Mouse (Mus musculus) forebrain, postnatal 0 days (tissue): Measurements from ENCODE around the gene Pigu. TPM values are rescaled to one million over a fixed set of nuclear protein-coding genes. Genes with fewer than 3 reads are reported as not detected.

Experiments used
- ATAC-seq: fragments of 200-750 bp; cut with Nextera tagmentation; 2 replicates; pipeline ENCODE4 v1.8.0; 2017; ENCODE audit warnings: mild to moderate bottlenecking, moderate library complexity
- DNase-seq: peaks from one replicate; pipeline ENCODE4 v3.0.0-alpha.2; 2015
- H3K27ac ChIP-seq: fragments of 300-500 bp; sonication (generic); 2 replicates; pipeline ENCODE4 v1.5.1; 2014; ENCODE audit warnings: low read depth, mild to moderate bottlenecking, antibody characterized with exemption, low read length, moderate library complexity, mixed read lengths
- H3K27me3 ChIP-seq: fragments of 300-500 bp; sonication (generic); 2 replicates; pipeline ENCODE4 v1.6.1; 2014; ENCODE audit warnings: mild to moderate bottlenecking, low read length, mixed read lengths; ENCODE audit not compliant: insufficient read depth
- H3K36me3 ChIP-seq: fragments of 300-500 bp; sonication (generic); 2 replicates; pipeline ENCODE4 v1.6.1; 2014; ENCODE audit warnings: mild to moderate bottlenecking, moderate library complexity; ENCODE audit not compliant: insufficient read depth
- H3K4me1 ChIP-seq: fragments of 300-500 bp; sonication (generic); 2 replicates; pipeline ENCODE4 v1.6.1; 2014; ENCODE audit warnings: antibody characterized with exemption; ENCODE audit not compliant: insufficient read depth
- H3K4me2 ChIP-seq: fragments of 300-500 bp; sonication (generic); 2 replicates; pipeline ENCODE4 v1.6.1; 2014; ENCODE audit warnings: low read depth, mild to moderate bottlenecking, moderate library complexity
- H3K4me3 ChIP-seq: fragments of 300-500 bp; sonication (generic); 2 replicates; pipeline ENCODE4 v1.5.1; 2014; ENCODE audit warnings: low read depth, low read length, mixed read lengths
- H3K9ac ChIP-seq: fragments of 300-500 bp; sonication (generic); 2 replicates; pipeline ENCODE4 v1.6.1; 2014; ENCODE audit warnings: mild to moderate bottlenecking
- H3K9me3 ChIP-seq: fragments of 300-500 bp; sonication (generic); 2 replicates; pipeline ENCODE4 v1.6.1; 2016; ENCODE audit warnings: low read length
- CTCF ChIP-seq: sonication (generic); IDR thresholded peaks from 2 replicates; pipeline ENCODE4 v1.5.1; 2016; ENCODE audit warnings: antibody characterized with exemption, control low read depth, low read depth
- WGBS: fragments of 180-500 bp; shearing (Covaris S2); extraction: QIAGEN DNeasy Blood & Tissue Kit; methylation state at CpG from one replicate; pipeline ENCODE4 v1.1.7; 2014; 5-methylcytosine and 5-hydroxymethylcytosine counted together
- polyA plus RNA-seq: library from polyadenylated mRNA; unstranded; fragments of >200 nt; fragmentation: Nextera tagmentation; extraction: Ambion mirVana; gene quantifications from 2 replicates; pipeline ENCODE4 v1.2.1, GENCODE M21; 2015
- total RNA-seq: library from RNA; depleted of rRNA; stranded (reverse); fragments of >200 nt; gene quantifications from 2 replicates; pipeline ENCODE4 v1.2.3, GENCODE M21; 2014

The Pigu gene
- total and polyA plus RNA-seq, 2 experiments from 2014 or later = 31.2 to 50.7 TPM

GRCm38 (mm10) chr2:155369333-155369883 lies 12.2 kb upstream of the Pigu start:
- H3K27me3 ChIP-seq = no peaks in the 10 kb centered on the region
- no peak for ATAC-seq

GRCm38 (mm10) chr2:155367635-155368284 lies 10.5 kb upstream of the Pigu start:
- no peaks in the 10 kb centered on the region for H3K27me3 ChIP-seq
- H3K9me3 ChIP-seq = no peaks in the 10 kb centered on the region
- no peaks in the 10 kb centered on the region for H3K36me3 ChIP-seq
- no peak for DNase-seq
- H3K9ac ChIP-seq = no peak overlapping the region
- H3K4me3 ChIP-seq = no peak overlapping the region
- no peak overlapping the region for H3K4me2 ChIP-seq
- H3K27ac ChIP-seq = no peak overlapping the region
- no peaks in the 10 kb centered on the region for H3K4me1 ChIP-seq
- no peak for ATAC-seq
- 87% methylated on average over 7 of the region's 7 CpGs for WGBS
- TF ChIP-seq CTCF = no peak

More at GRCm38 (mm10) chr2:155369333-155369883, 12.2 kb upstream of the Pigu start:
- WGBS = 55% methylated on average over 7 of the region's 7 CpGs
- H3K4me1 ChIP-seq = no peaks in the 10 kb centered on the region
- no peak overlapping the region for H3K9ac ChIP-seq
- no peak overlapping the region for H3K27ac ChIP-seq
- H3K4me2 ChIP-seq = no peak overlapping the region
- no peak for TF ChIP-seq CTCF
- no peak for DNase-seq
- H3K4me3 ChIP-seq = no peak overlapping the region
- no peaks in the 10 kb centered on the region for H3K36me3 ChIP-seq
- no peaks in the 10 kb centered on the region for H3K9me3 ChIP-seq

GRCm38 (mm10) chr2:155357686-155358399 lies 613 bp upstream of the Pigu start:
- no peaks in the 10 kb centered on the region for H3K27me3 ChIP-seq
- no peak for TF ChIP-seq CTCF
- DNase-seq = no peak
- WGBS = 33% methylated on average over 14 of the region's 14 CpGs
- peak overlapping the region; percentile 60 for H3K4me3 ChIP-seq
- H3K4me1 ChIP-seq = no peaks in the 10 kb centered on the region; the same call in 1 of the 2 replicates
- ATAC-seq = peak; percentile 30
- H3K9ac ChIP-seq = peak overlapping the region; percentile 68; the same call in 1 of the 2 replicates
- H3K27ac ChIP-seq = no peak overlapping the region
- H3K4me2 ChIP-seq = peak overlapping the region; percentile 84
- no peaks in the 10 kb centered on the region for H3K36me3 ChIP-seq
- no peaks in the 10 kb centered on the region for H3K9me3 ChIP-seq

- no peak overlapping the region for H3K4me3 ChIP-seq
- peak; percentile 29 for TF ChIP-seq CTCF
- H3K9me3 ChIP-seq = no peaks in the 10 kb centered on the region
- no peaks in the 10 kb centered on the region; the same call in 1 of the 2 replicates for H3K4me1 ChIP-seq
- H3K36me3 ChIP-seq = no peaks in the 10 kb centered on the region
- no peaks in the 10 kb centered on the region for H3K27me3 ChIP-seq
- DNase-seq = no peak
- H3K4me2 ChIP-seq = no peak overlapping the region
- no peak overlapping the region for H3K27ac ChIP-seq
- 93% methylated on average over 3 of the region's 3 CpGs for WGBS
- no peak for ATAC-seq
- H3K9ac ChIP-seq = no peak overlapping the region
Measured at GRCm38 (mm10) chr2:155354402-155354801, 2.8 kb downstream of the Pigu start.

- 88% methylated on average over 1 of the region's 1 CpGs for WGBS
- Histone ChIP-seq H3K27me3 (no peaks in the 10 kb centered on the region), H3K9me3 (no peaks in the 10 kb centered on the region), H3K4me1 (no peaks in the 10 kb centered on the region), H3K4me3 (no peak overlapping the region), H3K36me3 (peaks cover 15% of the 10 kb centered on the region), H3K4me2 (no peak overlapping the region), H3K9ac (no peak overlapping the region), H3K27ac (no peak overlapping the region)
- TF ChIP-seq CTCF = no peak
- ATAC-seq (no peak), DNase-seq (no peak)
Measured at GRCm38 (mm10) chr2:155346670-155347069, 10.6 kb downstream of the Pigu start.

GRCm38 (mm10) chr2:155340166-155340565 lies 17.1 kb downstream of the Pigu start:
- Histone ChIP-seq H3K27ac (no peak overlapping the region), H3K9ac (no peak overlapping the region), H3K4me1 (no peaks in the 10 kb centered on the region), H3K27me3 (no peaks in the 10 kb centered on the region), H3K4me3 (no peak overlapping the region), H3K36me3 (peaks cover 18% of the 10 kb centered on the region), H3K4me2 (no peak overlapping the region), H3K9me3 (no peaks in the 10 kb centered on the region)
- no peak for TF ChIP-seq CTCF
- ATAC-seq = no peak
- DNase-seq = no peak

GRCm38 (mm10) chr2:155336254-155336653 lies 21.0 kb downstream of the Pigu start:
- ATAC-seq (no peak), DNase-seq (no peak)
- no peak overlapping the region for H3K9ac ChIP-seq
- WGBS = 93% methylated on average over 3 of the region's 3 CpGs
- TF ChIP-seq CTCF = no peak
- H3K4me2 ChIP-seq = no peak overlapping the region
- H3K27ac ChIP-seq = no peak overlapping the region
- no peaks in the 10 kb centered on the region for H3K4me1 ChIP-seq
- H3K9me3 ChIP-seq = no peaks in the 10 kb centered on the region
- H3K4me3 ChIP-seq = no peak overlapping the region
- peaks cover 25% of the 10 kb centered on the region for H3K36me3 ChIP-seq
- H3K27me3 ChIP-seq = no peaks in the 10 kb centered on the region
